Mouse (Mus musculus) cerebellum, adult 8-10 months (tissue): ENCODE measurements around the gene Hipk2.

Experiments used
- DNase-seq: peaks from one replicate; pipeline ENCODE4 v3.0.0; 2022

The Hipk2 gene

GRCm38 (mm10) chr6:38825886-38826285 is 50.1 kb downstream of the Hipk2 start:
- no peak for DNase-seq

- DNase-seq, result no peak
These were observed 52.1 kb downstream of the Hipk2 start for GRCm38 (mm10) chr6:38823827-38824226.

GRCm38 (mm10) chr6:38823164-38823563 is 52.8 kb downstream of the Hipk2 start:
- DNase-seq, result no peak

GRCm38 (mm10) chr6:38821686-38822085 is 54.3 kb downstream of the Hipk2 start:
- DNase-seq, result no peak

GRCm38 (mm10) chr6:38820862-38821261 is 55.1 kb downstream of the Hipk2 start:
- no peak for DNase-seq

GRCm38 (mm10) chr6:38816216-38816615 is 59.7 kb downstream of the Hipk2 start:
- no peak for DNase-seq

- DNase-seq, result no peak
These were observed 60.4 kb downstream of the Hipk2 start for GRCm38 (mm10) chr6:38815582-38815981.

- no peak for DNase-seq
These were observed 61.3 kb downstream of the Hipk2 start for GRCm38 (mm10) chr6:38814690-38815089.

GRCm38 (mm10) chr6:38811459-38812145 is 64.4 kb downstream of the Hipk2 start:
- DNase-seq, result no peak

GRCm38 (mm10) chr6:38810121-38810475 is 65.9 kb downstream of the Hipk2 start:
- no peak for DNase-seq

GRCm38 (mm10) chr6:38809396-38810120 is 66.4 kb downstream of the Hipk2 start:
- DNase-seq, result no peak

- no peak for DNase-seq
These were observed 67.6 kb downstream of the Hipk2 start for GRCm38 (mm10) chr6:38808317-38808716.

- no peak for DNase-seq
These were observed 69.0 kb downstream of the Hipk2 start for GRCm38 (mm10) chr6:38806963-38807445.

- DNase-seq, result no peak
These were observed 70.4 kb downstream of the Hipk2 start for GRCm38 (mm10) chr6:38805612-38806011.

GRCm38 (mm10) chr6:38801252-38801651 is 74.7 kb downstream of the Hipk2 start:
- DNase-seq, result no peak

- no peak for DNase-seq
These were observed 78.4 kb downstream of the Hipk2 start for GRCm38 (mm10) chr6:38797548-38797947.

- no peak for DNase-seq
These were observed 79.0 kb downstream of the Hipk2 start for GRCm38 (mm10) chr6:38796993-38797392.

GRCm38 (mm10) chr6:38796388-38796787 is 79.6 kb downstream of the Hipk2 start:
- no peak for DNase-seq

GRCm38 (mm10) chr6:38795096-38795816 is 80.7 kb downstream of the Hipk2 start:
- no peak for DNase-seq

- DNase-seq, result no peak
These were observed 83.0 kb downstream of the Hipk2 start for GRCm38 (mm10) chr6:38792966-38793365.

GRCm38 (mm10) chr6:38789221-38789810 is 86.6 kb downstream of the Hipk2 start:
- no peak for DNase-seq

GRCm38 (mm10) chr6:38787811-38788509 is 88.0 kb downstream of the Hipk2 start:
- DNase-seq, result peak; percentile 21

- DNase-seq, result no peak
These were observed 88.8 kb downstream of the Hipk2 start for GRCm38 (mm10) chr6:38787134-38787533.
